Mouse (Mus musculus) MEL (cell line): ENCODE results near the gene Adamts9. TPM values are rescaled to one million over a fixed set of nuclear protein-coding genes. Genes with fewer than 3 reads are reported as not detected.

ENCODE experiments used
- DNase-seq: peaks from one replicate; pipeline ENCODE4 v3.0.0; 2011; ENCODE audit warnings: low read depth, low spot score
- H3K27ac ChIP-seq: 2 replicates; pipeline ENCODE4 v1.5.1; 2012; ENCODE audit warnings: low read depth, mild to moderate bottlenecking, control low read depth, low read length, moderate library complexity; ENCODE audit not compliant: control insufficient read depth
- H3K27me3 ChIP-seq, 2 experiments: fragments of 150-350 bp in 1 of 2; sonication (generic) in 1 of 2; 2 replicates each; pipeline ENCODE4 v1.6.1; 2012; ENCODE audit warnings: low read length in 2 of 2, mild to moderate bottlenecking in 2 of 2, improper control_type of control experiment in 1 of 2, moderate library complexity in 1 of 2; ENCODE audit not compliant: insufficient read depth in 2 of 2, control insufficient read depth in 1 of 2
- H3K36me3 ChIP-seq, 2 experiments: 2 replicates each; pipeline ENCODE4 v1.6.1; 2012 to 2014; ENCODE audit warnings: low read length in 2 of 2, improper control_type of control experiment in 1 of 2, inconsistent platforms in 1 of 2, mild to moderate bottlenecking in 1 of 2; ENCODE audit not compliant: insufficient read depth in 2 of 2, control insufficient read depth in 1 of 2
- H3K4me1 ChIP-seq, 2 experiments: fragments of 150-350 bp in 1 of 2; sonication (generic) in 1 of 2; 2 replicates each; pipeline ENCODE4 v1.6.1; 2012; ENCODE audit warnings: low read length in 2 of 2, improper control_type of control experiment in 1 of 2, mild to moderate bottlenecking in 1 of 2; ENCODE audit not compliant: insufficient read depth in 2 of 2, control insufficient read depth in 1 of 2
- H3K4me3 ChIP-seq, 2 experiments: fragments of 150-350 bp in 1 of 2; sonication (generic) in 1 of 2; 2 replicates each; pipeline ENCODE4 v1.5.1; 2012; ENCODE audit warnings: low read depth in 2 of 2, low read length in 2 of 2, mild to moderate bottlenecking in 2 of 2, moderate library complexity in 2 of 2, control low read depth in 1 of 2, improper control_type of control experiment in 1 of 2; ENCODE audit not compliant: control insufficient read depth in 1 of 2, insufficient read depth in 1 of 2
- H3K79me2 ChIP-seq: 2 replicates; pipeline ENCODE4 v1.6.1; 2012; ENCODE audit warnings: mild to moderate bottlenecking, low read length, moderate library complexity; ENCODE audit not compliant: control insufficient read depth, poor library complexity, insufficient read depth
- H3K9ac ChIP-seq: 2 replicates; pipeline ENCODE4 v1.6.1; 2012; ENCODE audit warnings: low read depth, mild to moderate bottlenecking, control low read depth, low read length, moderate library complexity; ENCODE audit not compliant: control insufficient read depth, poor library complexity, severe bottlenecking
- H3K9me3 ChIP-seq: fragments of 150-350 bp; sonication (generic); replicated peaks from 2 replicates; pipeline ENCODE4 v1.6.1; 2012; ENCODE audit warnings: mild to moderate bottlenecking, low read length, improper control_type of control experiment, moderate library complexity; ENCODE audit not compliant: insufficient read depth
- CTCF ChIP-seq, 3 experiments: IDR thresholded peaks in 2 of 3; conservative IDR thresholded peaks in 1 of 3; 2 replicates each; pipeline ENCODE4 v1.5.1; 2011 to 2012; ENCODE audit warnings: low read length in 3 of 3, low read depth in 2 of 3, mild to moderate bottlenecking in 2 of 3, improper control_type of control experiment in 1 of 3, inconsistent platforms in 1 of 3, mixed read lengths in 1 of 3, moderate library complexity in 1 of 3; ENCODE audit not compliant: control insufficient read depth in 1 of 3, insufficient read depth in 1 of 3, poor library complexity in 1 of 3, severe bottlenecking in 1 of 3
- EP300 ChIP-seq, 2 experiments: IDR thresholded peaks; 2 replicates each; pipeline ENCODE4 v1.6.1; 2011; ENCODE audit warnings: improper control_type of control experiment in 2 of 2, low read length in 2 of 2, low read depth in 1 of 2, mild to moderate bottlenecking in 1 of 2
- ETS1 ChIP-seq: IDR thresholded peaks from 2 replicates; pipeline ENCODE4 v1.6.1; 2012; ENCODE audit warnings: low read depth, mild to moderate bottlenecking, inconsistent platforms, low read length, improper control_type of control experiment, moderate library complexity
- GATA1 ChIP-seq: IDR thresholded peaks from 2 replicates; pipeline ENCODE4 v1.6.1; 2011; ENCODE audit warnings: low read depth, low read length, improper control_type of control experiment
- HCFC1 ChIP-seq: IDR thresholded peaks from 2 replicates; pipeline ENCODE4 v1.6.1; 2012; ENCODE audit warnings: low read depth, mild to moderate bottlenecking, inconsistent platforms, low read length, improper control_type of control experiment, moderate library complexity
- JUND ChIP-seq: IDR thresholded peaks from 2 replicates; pipeline ENCODE4 v1.6.1; 2011; ENCODE audit warnings: low read depth, mild to moderate bottlenecking, improper control_type of control experiment, low read length
- MAX ChIP-seq: IDR thresholded peaks from 2 replicates; pipeline ENCODE4 v1.6.1; 2011; ENCODE audit warnings: low read length, improper control_type of control experiment
- MAZ ChIP-seq: IDR thresholded peaks from 2 replicates; pipeline ENCODE4 v1.6.1; 2012; ENCODE audit warnings: low read depth, mild to moderate bottlenecking, inconsistent platforms, low read length, improper control_type of control experiment
- MYB ChIP-seq: IDR thresholded peaks from 2 replicates; pipeline ENCODE4 v1.6.1; 2011; ENCODE audit warnings: mild to moderate bottlenecking, low read depth, low read length, improper control_type of control experiment
- MYC ChIP-seq: IDR thresholded peaks from 2 replicates; pipeline ENCODE4 v1.6.1; 2011; ENCODE audit warnings: low read depth, mild to moderate bottlenecking, low read length, improper control_type of control experiment, moderate library complexity
- NELFE ChIP-seq: IDR thresholded peaks from 2 replicates; pipeline ENCODE4 v1.6.1; 2011; ENCODE audit warnings: low read depth, low read length, improper control_type of control experiment
- NRF1 ChIP-seq: IDR thresholded peaks from 2 replicates; pipeline ENCODE4 v1.6.1; 2014; ENCODE audit warnings: low read depth, mild to moderate bottlenecking, inconsistent platforms, low read length, improper control_type of control experiment, moderate library complexity; ENCODE audit not compliant: poor library complexity, insufficient read depth, severe bottlenecking
- POLR2AphosphoS5 ChIP-seq: IDR thresholded peaks from 2 replicates; pipeline ENCODE4 v1.6.1; 2012; ENCODE audit warnings: low read depth, borderline replicate concordance, mild to moderate bottlenecking, inconsistent platforms, low read length, moderate library complexity, mixed read lengths
- SIN3A ChIP-seq: IDR thresholded peaks from 2 replicates; pipeline ENCODE4 v1.6.1; 2012; ENCODE audit warnings: low read length, improper control_type of control experiment, inconsistent platforms
- SMC3 ChIP-seq: IDR thresholded peaks from 2 replicates; pipeline ENCODE4 v1.6.1; 2011; ENCODE audit warnings: low read depth, low read length, improper control_type of control experiment
- TAL1 ChIP-seq: IDR thresholded peaks from 2 replicates; pipeline ENCODE4 v1.6.1; 2012; ENCODE audit warnings: mild to moderate bottlenecking, inconsistent platforms, low read length, moderate library complexity, mixed read lengths
- TCF12 ChIP-seq: IDR thresholded peaks from 2 replicates; pipeline ENCODE4 v1.6.1; 2014; ENCODE audit warnings: low read depth, mild to moderate bottlenecking, inconsistent platforms, low read length, improper control_type of control experiment, moderate library complexity
- ZC3H11A ChIP-seq: IDR thresholded peaks from 2 replicates; pipeline ENCODE4 v1.6.1; 2012; ENCODE audit warnings: low read depth, mild to moderate bottlenecking, inconsistent platforms, low read length, improper control_type of control experiment
- ZKSCAN1 ChIP-seq: IDR thresholded peaks from 2 replicates; pipeline ENCODE4 v1.6.1; 2012; ENCODE audit warnings: low read depth, mild to moderate bottlenecking, inconsistent platforms, low read length, improper control_type of control experiment, moderate library complexity
- ZNF384 ChIP-seq: IDR thresholded peaks from 2 replicates; pipeline ENCODE4 v1.6.1; 2012; ENCODE audit warnings: low read depth, mild to moderate bottlenecking, inconsistent platforms, low read length, improper control_type of control experiment
- polyA plus RNA-seq, 2 experiments: library from polyadenylated mRNA; stranded (reverse) in 1 of 2; unstranded in 1 of 2; fragments of >175 nt in 1 of 2; fragments of >200 nt in 1 of 2; gene quantifications; 2 replicates each; pipeline versions ENCODE4 v1.2.1 to v1.2.4; 2012; ENCODE audit warnings: low replicate concordance in 2 of 2, low read depth in 1 of 2; ENCODE audit not compliant: insufficient read length in 2 of 2, insufficient read depth in 1 of 2, missing spikeins in 1 of 2
- total RNA-seq: library from RNA; depleted of rRNA; stranded (reverse); fragments of 300-350 nt; gene quantifications from 2 replicates; pipeline ENCODE4 v1.2.3, GENCODE M21; 2012

Adamts9 gene
- total and polyA plus RNA-seq, 3 experiments, result not detected

GRCm38 (mm10) chr6:92779140-92779934, 164.0 kb downstream of the Adamts9 start:
- Histone ChIP-seq H3K9me3 (no peaks in the 10 kb centered on the region), H3K4me1 (no peaks in the 10 kb centered on the region), H3K36me3 (no peaks in the 10 kb centered on the region), H3K4me3 (no peak overlapping the region), H3K27me3 (no peaks in the 10 kb centered on the region), H3K9ac (no peak overlapping the region), H3K27ac (no peak overlapping the region), H3K79me2 (no peaks in the 10 kb centered on the region)
- TF ChIP-seq MYB, result no peak
- no peak for DNase-seq

- no peak overlapping the region for H3K9ac ChIP-seq
- peak; percentile 16 for DNase-seq
- no peaks in the 10 kb centered on the region for H3K9me3 ChIP-seq
- H3K27ac ChIP-seq, result no peak overlapping the region
- peak; percentile 27 for TF ChIP-seq SMC3
- TF ChIP-seq CTCF (IDR thresholded peaks at IDR 0.05 in 2 of 3, conservative IDR thresholded peaks at IDR 0.05 in 1 of 3; ENCODE audit: control insufficient read depth in 1 of 3, insufficient read depth in 1 of 3, low read depth in 2 of 3, low read length in 3 of 3, poor library complexity in 1 of 3, severe bottlenecking in 1 of 3), result peak; percentile 4 to 30 (median 26); a peak in 2 of 6 replicates
- TF ChIP-seq TAL1, result no peak
- no peaks in the 10 kb centered on the region for H3K36me3 ChIP-seq
- H3K4me1 ChIP-seq, result no peaks in the 10 kb centered on the region
- H3K79me2 ChIP-seq, result no peaks in the 10 kb centered on the region
- H3K27me3 ChIP-seq, result no peaks in the 10 kb centered on the region
- H3K4me3 ChIP-seq, result no peak overlapping the region
Observed at GRCm38 (mm10) chr6:92776356-92776755, 166.9 kb downstream of the Adamts9 start.

- H3K9ac ChIP-seq, result no peak overlapping the region
- no peaks in the 10 kb centered on the region for H3K9me3 ChIP-seq
Observed at GRCm38 (mm10) chr6:92762372-92762771, 180.9 kb downstream of the Adamts9 start.

More at GRCm38 (mm10) chr6:92762372-92762771, 180.9 kb downstream of the Adamts9 start:
- Histone ChIP-seq H3K27me3 (no peaks in the 10 kb centered on the region), H3K4me3 (no peak overlapping the region), H3K79me2 (no peaks in the 10 kb centered on the region), H3K4me1 (no peaks in the 10 kb centered on the region), H3K27ac (no peak overlapping the region), H3K36me3 (no peaks in the 10 kb centered on the region)
- no peak for DNase-seq
- no peak for TF ChIP-seq TCF12
- no peak for TF ChIP-seq NELFE
- no peak for TF ChIP-seq HCFC1
- TF ChIP-seq EP300 (IDR thresholded peaks at IDR 0.05; ENCODE audit: low read depth in 1 of 2, low read length in 2 of 2), result no peak
- no peak for TF ChIP-seq GATA1
- no peak for TF ChIP-seq MAZ
- TF ChIP-seq ZC3H11A, result no peak
- TF ChIP-seq POLR2AphosphoS5, result no peak
- no peak for TF ChIP-seq ZKSCAN1
- no peak for TF ChIP-seq ETS1
- no peak for TF ChIP-seq MYC
- TF ChIP-seq SMC3, result no peak
- no peak for TF ChIP-seq SIN3A
- no peak for TF ChIP-seq MAX
- no peak for TF ChIP-seq ZNF384
- no peak for TF ChIP-seq JUND
- no peak for TF ChIP-seq NRF1
